Mouse (Mus musculus): ENCODE data around the gene Ncapd2. TPM values are rescaled to one million over a fixed set of nuclear protein-coding genes. Genes with fewer than 3 reads are reported as not detected.

Ncapd2 gene
- polyA plus RNA-seq (2012; ENCODE audit: insufficient read depth, low replicate concordance) = 92.0 and 141 TPM in 2 replicates

- H3K4me3 ChIP-seq (replicated peaks) = peak within 1 kb of the TSS; percentile 99
- peaks cover 57% of the 10 kb centered on the region for H3K36me3 ChIP-seq (replicated peaks; ENCODE audit: low read length)
- no peak for TF ChIP-seq FLI1 (IDR thresholded peaks at IDR 0.05; ENCODE audit: low read length)
- TF ChIP-seq GATA1 (IDR thresholded peaks at IDR 0.05; ENCODE audit: borderline replicate concordance, low read length) = no peak
Observed at GRCm38 (mm10) chr6:125191332-125192015, at the start of gene Ncapd2, which contains the start of gene Mrpl51. Ncapd2 (minus strand) TSS chr6:125191701. Mrpl51 (plus strand) TSS chr6:125191801.

GRCm38 (mm10) chr6:125240617-125241016, 49.1 kb upstream of the Ncapd2 start:
- no peaks in the 10 kb centered on the region for H3K27me3 ChIP-seq (replicated peaks)
- H3K9me3 ChIP-seq = 0 out of 2 replicates have a peak, but pooled peaks cover 3% of the 10 kb centered on the region
- TF ChIP-seq GATA1 (IDR thresholded peaks at IDR 0.05; ENCODE audit: borderline replicate concordance, low read length) (no peak), FLI1 (IDR thresholded peaks at IDR 0.05; ENCODE audit: low read length) (no peak)
- H3K4me3 ChIP-seq (replicated peaks) = no peak overlapping the region
- peaks cover 87% of the 10 kb centered on the region for H3K4me1 ChIP-seq
- H3K36me3 ChIP-seq (replicated peaks; ENCODE audit: low read length) = peaks cover 72% of the 10 kb centered on the region

More at GRCm38 (mm10) chr6:125191332-125192015, at the start of gene Ncapd2, which contains the start of gene Mrpl51:
- Histone ChIP-seq H3K9me3 (no peaks in the 10 kb centered on the region), H3K27me3 (replicated peaks) (no peaks in the 10 kb centered on the region), H3K4me1 (peaks cover 35% of the 10 kb centered on the region)

- Histone ChIP-seq H3K4me1 (peaks cover 87% of the 10 kb centered on the region), H3K36me3 (replicated peaks; ENCODE audit: low read length) (peaks cover 73% of the 10 kb centered on the region)
- no peak for TF ChIP-seq GATA1 (IDR thresholded peaks at IDR 0.05; ENCODE audit: borderline replicate concordance, low read length)
- no peak for TF ChIP-seq FLI1 (IDR thresholded peaks at IDR 0.05; ENCODE audit: low read length)
Observed at GRCm38 (mm10) chr6:125239547-125239946, 48.0 kb upstream of the Ncapd2 start.

GRCm38 (mm10) chr6:125238396-125238795, 46.9 kb upstream of the Ncapd2 start:
- Histone ChIP-seq H3K27me3 (replicated peaks) (no peaks in the 10 kb centered on the region), H3K4me3 (replicated peaks) (no peak overlapping the region), H3K36me3 (replicated peaks; ENCODE audit: low read length) (peaks cover 81% of the 10 kb centered on the region), H3K9me3 (0 out of 2 replicates have a peak, but pooled peaks cover 3% of the 10 kb centered on the region), H3K4me1 (peaks cover 87% of the 10 kb centered on the region)
- no peak for TF ChIP-seq GATA1 (IDR thresholded peaks at IDR 0.05; ENCODE audit: borderline replicate concordance, low read length)
- TF ChIP-seq FLI1 (IDR thresholded peaks at IDR 0.05; ENCODE audit: low read length) = no peak

More at GRCm38 (mm10) chr6:125239547-125239946, 48.0 kb upstream of the Ncapd2 start:
- 0 out of 2 replicates have a peak, but pooled peaks cover 3% of the 10 kb centered on the region for H3K9me3 ChIP-seq
- no peaks in the 10 kb centered on the region for H3K27me3 ChIP-seq (replicated peaks)
- no peak overlapping the region for H3K4me3 ChIP-seq (replicated peaks)

GRCm38 (mm10) chr6:125237421-125237820, 45.9 kb upstream of the Ncapd2 start:
- Histone ChIP-seq H3K4me1 (peaks cover 87% of the 10 kb centered on the region), H3K27me3 (replicated peaks) (no peaks in the 10 kb centered on the region), H3K4me3 (replicated peaks) (no peak overlapping the region), H3K36me3 (replicated peaks; ENCODE audit: low read length) (peaks cover 78% of the 10 kb centered on the region), H3K9me3 (0 out of 2 replicates have a peak, but pooled peaks cover 3% of the 10 kb centered on the region)
- TF ChIP-seq GATA1 (IDR thresholded peaks at IDR 0.05; ENCODE audit: borderline replicate concordance, low read length) = no peak

GRCm38 (mm10) chr6:125236782-125237181, 45.3 kb upstream of the Ncapd2 start, which contains the start of gene Cd27:
Cd27 (minus strand) TSS chr6:125237010.
- H3K4me1 ChIP-seq = peaks cover 88% of the 10 kb centered on the region
- peak within 1 kb of the TSS; percentile 17 for H3K4me3 ChIP-seq (replicated peaks)

GRCm38 (mm10) chr6:125236341-125236740, 44.8 kb upstream of the Ncapd2 start:
- Histone ChIP-seq H3K36me3 (replicated peaks; ENCODE audit: low read length) (peaks cover 68% of the 10 kb centered on the region), H3K4me3 (replicated peaks) (peak overlapping the region; percentile 17), H3K9me3 (0 out of 2 replicates have a peak, but pooled peaks cover 3% of the 10 kb centered on the region), H3K4me1 (peaks cover 84% of the 10 kb centered on the region), H3K27me3 (replicated peaks) (no peaks in the 10 kb centered on the region)
- TF ChIP-seq GATA1 (IDR thresholded peaks at IDR 0.05; ENCODE audit: borderline replicate concordance, low read length) (no peak), FLI1 (IDR thresholded peaks at IDR 0.05; ENCODE audit: low read length) (no peak)

More at GRCm38 (mm10) chr6:125236782-125237181, 45.3 kb upstream of the Ncapd2 start, which contains the start of gene Cd27:
- Histone ChIP-seq H3K27me3 (replicated peaks) (no peaks in the 10 kb centered on the region), H3K36me3 (replicated peaks; ENCODE audit: low read length) (peaks cover 73% of the 10 kb centered on the region), H3K9me3 (0 out of 2 replicates have a peak, but pooled peaks cover 3% of the 10 kb centered on the region)
- no peak for TF ChIP-seq GATA1 (IDR thresholded peaks at IDR 0.05; ENCODE audit: borderline replicate concordance, low read length)
- no peak for TF ChIP-seq FLI1 (IDR thresholded peaks at IDR 0.05; ENCODE audit: low read length)

- H3K4me1 ChIP-seq = peaks cover 90% of the 10 kb centered on the region
- H3K9me3 ChIP-seq = 0 out of 2 replicates have a peak, but pooled peaks cover 3% of the 10 kb centered on the region
- H3K27me3 ChIP-seq (replicated peaks) = no peaks in the 10 kb centered on the region
- H3K4me3 ChIP-seq (replicated peaks) = peak overlapping the region; percentile 96
- no peak for TF ChIP-seq FLI1 (IDR thresholded peaks at IDR 0.05; ENCODE audit: low read length)
- no peak for TF ChIP-seq GATA1 (IDR thresholded peaks at IDR 0.05; ENCODE audit: borderline replicate concordance, low read length)
- peaks cover 50% of the 10 kb centered on the region for H3K36me3 ChIP-seq (replicated peaks; ENCODE audit: low read length)
Observed at GRCm38 (mm10) chr6:125234520-125234828, 43.0 kb upstream of the Ncapd2 start.

- Histone ChIP-seq H3K4me1 (peaks cover 85% of the 10 kb centered on the region), H3K4me3 (replicated peaks) (peak overlapping the region; percentile 96)
- TF ChIP-seq FLI1 (IDR thresholded peaks at IDR 0.05; ENCODE audit: low read length) (no peak), GATA1 (IDR thresholded peaks at IDR 0.05; ENCODE audit: borderline replicate concordance, low read length) (no peak)
Observed at GRCm38 (mm10) chr6:125233816-125234519, 42.5 kb upstream of the Ncapd2 start.

More at GRCm38 (mm10) chr6:125233816-125234519, 42.5 kb upstream of the Ncapd2 start:
- peaks cover 47% of the 10 kb centered on the region for H3K36me3 ChIP-seq (replicated peaks; ENCODE audit: low read length)
- H3K9me3 ChIP-seq = 0 out of 2 replicates have a peak, but pooled peaks cover 3% of the 10 kb centered on the region
- no peaks in the 10 kb centered on the region for H3K27me3 ChIP-seq (replicated peaks)

Data from megakaryocyte, embryonic 14.5 days (primary cell).